Mouse (Mus musculus) limb, embryonic 14.5 days (tissue): ENCODE data around the gene Natd1. TPM values are rescaled to one million over a fixed set of nuclear protein-coding genes. Genes with fewer than 3 reads are reported as not detected.
"Not testable (repeated sequence)": the region's sequence is repeated elsewhere in the genome, so short reads cannot be mapped to it uniquely, and the experiment has no call there.

Source experiments
- ATAC-seq: fragments of 200-750 bp; cut with Nextera tagmentation; 2 replicates; pipeline ENCODE4 v1.8.0; 2017; ENCODE audit warnings: low read depth, moderate number of reproducible peaks, moderate TSS enrichment; ENCODE audit not compliant: low FRiP score
- DNase-seq: peaks from one replicate; pipeline ENCODE4 v3.0.0-alpha.2; 2015; ENCODE audit warnings: low spot score
- H3K27ac ChIP-seq: fragments of 300-500 bp; sonication (generic); replicated peaks from 2 replicates; pipeline ENCODE4 v1.5.1; 2014; ENCODE audit warnings: low read depth, mild to moderate bottlenecking, low read length, moderate library complexity, mixed read lengths
- H3K27me3 ChIP-seq: fragments of 300-500 bp; sonication (generic); 2 replicates; pipeline ENCODE4 v1.6.1; 2014; ENCODE audit warnings: low read length, mixed read lengths; ENCODE audit not compliant: control insufficient read depth, insufficient read depth
- H3K36me3 ChIP-seq: fragments of 300-500 bp; sonication (generic); 2 replicates; pipeline ENCODE4 v1.6.1; 2014; ENCODE audit warnings: mild to moderate bottlenecking, low read length, moderate library complexity, mixed read lengths; ENCODE audit not compliant: control insufficient read depth, insufficient read depth
- H3K4me1 ChIP-seq: fragments of 300-500 bp; sonication (generic); 2 replicates; pipeline ENCODE4 v1.6.1; 2014; ENCODE audit warnings: antibody characterized with exemption, low read length, mixed read lengths; ENCODE audit not compliant: control insufficient read depth, insufficient read depth
- H3K4me2 ChIP-seq: fragments of 300-500 bp; sonication (generic); replicated peaks from 2 replicates; pipeline ENCODE4 v1.6.1; 2014; ENCODE audit warnings: low read depth, mild to moderate bottlenecking, low read length, moderate library complexity; ENCODE audit not compliant: severe bottlenecking
- H3K4me3 ChIP-seq: fragments of 300-500 bp; sonication (generic); replicated peaks from 2 replicates; pipeline ENCODE4 v1.5.1; 2014; ENCODE audit warnings: low read length
- H3K9ac ChIP-seq: fragments of 300-500 bp; sonication (generic); 2 replicates; pipeline ENCODE4 v1.6.1; 2014; ENCODE audit warnings: mild to moderate bottlenecking, low read depth, low read length, moderate library complexity; ENCODE audit not compliant: severe bottlenecking
- H3K9me3 ChIP-seq: fragments of 300-500 bp; sonication (generic); 2 replicates; pipeline ENCODE4 v1.6.1; 2016; ENCODE audit warnings: low read length; ENCODE audit not compliant: control insufficient read depth
- POLR2A ChIP-seq: fragments of 200-500 bp; IDR thresholded peaks from 2 replicates; pipeline ENCODE4 v1.8.0; 2012; ENCODE audit warnings: inconsistent platforms, mild to moderate bottlenecking, moderate library complexity, borderline replicate concordance; ENCODE audit not compliant: insufficient read depth, insufficient read length; ENCODE audit errors: extremely low read depth
- WGBS: fragments of 180-500 bp; shearing (Covaris S2); extraction: QIAGEN DNeasy Blood & Tissue Kit; methylation state at CpG from one replicate; pipeline ENCODE4 v1.1.7; 2014; 5-methylcytosine and 5-hydroxymethylcytosine counted together
- polyA plus RNA-seq, 2 experiments: library from polyadenylated mRNA; depleted of rRNA in 1 of 2; stranded (reverse) in 1 of 2; unstranded in 1 of 2; fragments of >200 nt; fragmentation: Nextera tagmentation in 1 of 2; extraction: Ambion mirVana in 1 of 2; gene quantifications; 2 replicates each; pipeline versions ENCODE4 v1.2.1 to v1.2.3; 2012 to 2014

Gene Natd1
- polyA plus RNA-seq, 2 experiments: 21.6 to 25.5 TPM

GRCm38 (mm10) chr11:60890744-60891143 lies 23.8 kb downstream of the Natd1 start:
- Histone ChIP-seq H3K4me3 (no peak overlapping the region), H3K36me3 (no peaks in the 10 kb centered on the region), H3K4me2 (no peak overlapping the region), H3K9ac (no peak overlapping the region), H3K27me3 (no peaks in the 10 kb centered on the region), H3K27ac (no peak overlapping the region), H3K9me3 (no peaks in the 10 kb centered on the region), H3K4me1 (peaks cover 3% of the 10 kb centered on the region; the same call in 1 of the 2 replicates)
- TF ChIP-seq POLR2A: no peak
- ATAC-seq: no peak
- WGBS: 50% methylated on average over 3 of the region's 3 CpGs
- no peak for DNase-seq

GRCm38 (mm10) chr11:60890286-60890685 lies 24.3 kb downstream of the Natd1 start:
- no peaks in the 10 kb centered on the region for H3K9me3 ChIP-seq
- no peaks in the 10 kb centered on the region; the same call in 1 of the 2 replicates for H3K4me1 ChIP-seq
- DNase-seq: no peak
- H3K27me3 ChIP-seq: no peaks in the 10 kb centered on the region
- 52% methylated on average over 6 of the region's 6 CpGs for WGBS
- no peak overlapping the region for H3K9ac ChIP-seq
- no peak overlapping the region for H3K4me3 ChIP-seq
- H3K4me2 ChIP-seq: no peak overlapping the region
- H3K36me3 ChIP-seq: no peaks in the 10 kb centered on the region
- no peak for ATAC-seq
- no peak overlapping the region for H3K27ac ChIP-seq
- TF ChIP-seq POLR2A: no peak

DNA sequence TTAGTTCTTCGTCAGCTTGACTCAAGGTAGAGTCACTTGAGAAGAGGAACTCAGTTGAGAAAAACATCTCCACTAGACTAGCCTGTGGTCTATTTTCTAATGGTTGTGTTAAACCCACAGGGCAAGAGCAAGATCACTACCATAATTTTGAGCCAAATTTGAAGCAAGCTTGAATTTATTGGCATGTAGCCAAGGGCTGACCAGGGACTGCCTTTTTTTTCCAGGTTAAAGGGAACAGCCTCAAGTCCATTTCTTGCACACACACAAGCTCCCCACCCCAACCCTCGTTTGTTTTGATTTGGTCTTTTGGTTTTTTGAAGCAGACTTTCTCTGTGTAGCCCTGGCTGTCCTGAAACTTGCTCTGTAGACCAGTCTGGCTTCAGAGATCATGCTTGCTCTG lies 24.7 kb downstream of the Natd1 start:
- no peak overlapping the region for H3K4me3 ChIP-seq
- H3K9ac ChIP-seq: no peak overlapping the region
- H3K4me1 ChIP-seq: no peaks in the 10 kb centered on the region; the same call in 1 of the 2 replicates
- DNase-seq (no peak), ATAC-seq (no peak)
- H3K36me3 ChIP-seq: no peaks in the 10 kb centered on the region
- no peaks in the 10 kb centered on the region for H3K9me3 ChIP-seq
- TF ChIP-seq POLR2A: no peak
- no peaks in the 10 kb centered on the region for H3K27me3 ChIP-seq
- 54% methylated on average over 2 of the region's 2 CpGs for WGBS
- H3K27ac ChIP-seq: no peak overlapping the region
- no peak overlapping the region for H3K4me2 ChIP-seq

GRCm38 (mm10) chr11:60886986-60887385 lies 27.6 kb downstream of the Natd1 start:
- H3K27me3 ChIP-seq, H3K36me3 ChIP-seq, H3K9me3 ChIP-seq, H3K27ac ChIP-seq, H3K4me2 ChIP-seq, H3K9ac ChIP-seq, H3K4me3 ChIP-seq, H3K4me1 ChIP-seq, ATAC-seq, DNase-seq: not testable (repeated sequence)
- 79% methylated on average over 2 of the region's 3 CpGs for WGBS

GRCm38 (mm10) chr11:60882386-60882785 lies 32.2 kb downstream of the Natd1 start:
- ATAC-seq (no peak), DNase-seq (no peak)
- 81% methylated on average over 3 of the region's 3 CpGs for WGBS
- H3K27me3 ChIP-seq: no peaks in the 10 kb centered on the region
- H3K27ac ChIP-seq: no peak overlapping the region
- no peak overlapping the region for H3K9ac ChIP-seq
- no peaks in the 10 kb centered on the region for H3K36me3 ChIP-seq
- TF ChIP-seq POLR2A: no peak
- no peaks in the 10 kb centered on the region for H3K9me3 ChIP-seq
- no peak overlapping the region for H3K4me3 ChIP-seq
- H3K4me1 ChIP-seq: peaks cover 9% of the 10 kb centered on the region
- no peak overlapping the region for H3K4me2 ChIP-seq

GRCm38 (mm10) chr11:60880559-60880958 lies 34.0 kb downstream of the Natd1 start:
- Histone ChIP-seq H3K27ac (no peak overlapping the region), H3K9ac (no peak overlapping the region), H3K36me3 (no peaks in the 10 kb centered on the region), H3K4me1 (peaks cover 10% of the 10 kb centered on the region), H3K9me3 (no peaks in the 10 kb centered on the region), H3K4me2 (no peak overlapping the region), H3K4me3 (no peak overlapping the region), H3K27me3 (no peaks in the 10 kb centered on the region)
- 82% methylated on average over 4 of the region's 4 CpGs for WGBS
- no peak for ATAC-seq
- no peak for DNase-seq
- no peak for TF ChIP-seq POLR2A
